Mouse (Mus musculus): ENCODE measurements around the gene Npffr2. TPM values are rescaled to one million over a fixed set of nuclear protein-coding genes. Genes with fewer than 3 reads are reported as not detected.

The Npffr2 gene
- polyA plus RNA-seq, 1 experiment from 2014 or later: not detected

DNA sequence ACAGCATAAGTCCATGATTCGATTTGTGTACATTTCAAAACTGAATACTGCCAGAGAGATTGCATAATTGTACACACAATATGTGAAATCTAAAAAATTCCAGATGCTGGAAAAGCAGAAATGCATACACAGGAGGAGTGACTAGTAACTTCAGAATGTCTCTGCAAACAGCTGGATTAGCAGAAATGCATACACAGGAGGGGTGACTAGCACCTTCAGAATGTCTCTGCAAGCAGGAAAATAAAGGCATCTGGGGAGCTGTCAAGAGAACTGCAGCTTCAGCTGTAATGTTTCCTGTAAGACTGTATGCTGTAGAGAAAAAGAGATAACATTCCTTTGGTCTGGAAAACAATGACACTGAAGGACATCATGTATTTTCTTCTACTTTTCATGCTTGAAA lies 51.4 kb downstream of the Npffr2 start:
- WGBS: 71% methylated on average over 1 of the region's 1 CpGs
- Histone ChIP-seq H3K9ac (no peak overlapping the region), H3K4me3 (no peak overlapping the region), H3K27ac (no peak overlapping the region), H3K4me1 (no peaks in the 10 kb centered on the region), H3K9me3 (no peaks in the 10 kb centered on the region), H3K4me2 (no peak overlapping the region), H3K36me3 (no peaks in the 10 kb centered on the region), H3K27me3 (no peaks in the 10 kb centered on the region)
- no peak for ATAC-seq (ENCODE audit: insufficient number of reproducible peaks, low FRiP score, low TSS enrichment, low read depth)

DNA sequence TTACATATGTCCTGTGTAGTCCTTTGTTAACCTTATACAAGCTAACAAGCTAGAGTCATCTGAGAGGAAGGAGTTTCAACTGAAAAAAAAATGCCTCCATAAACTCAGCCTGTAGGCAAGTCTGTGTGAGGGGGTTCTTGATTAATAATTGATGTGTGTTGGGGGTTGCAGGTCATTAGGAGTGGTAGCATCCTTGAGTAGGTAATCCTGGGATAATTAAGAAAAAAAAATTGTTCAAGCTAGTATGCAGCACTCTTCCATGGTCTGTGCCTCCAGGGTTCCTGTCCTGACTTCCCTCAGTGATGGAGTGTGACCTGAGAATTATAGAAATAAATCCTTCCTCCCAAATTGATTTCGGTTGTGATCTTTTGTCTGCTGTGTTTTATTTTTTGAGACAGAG lies 52.0 kb downstream of the Npffr2 start:
- whole genome bisulfite sequencing: 82% methylated on average over 1 of the region's 1 CpGs

DNA sequence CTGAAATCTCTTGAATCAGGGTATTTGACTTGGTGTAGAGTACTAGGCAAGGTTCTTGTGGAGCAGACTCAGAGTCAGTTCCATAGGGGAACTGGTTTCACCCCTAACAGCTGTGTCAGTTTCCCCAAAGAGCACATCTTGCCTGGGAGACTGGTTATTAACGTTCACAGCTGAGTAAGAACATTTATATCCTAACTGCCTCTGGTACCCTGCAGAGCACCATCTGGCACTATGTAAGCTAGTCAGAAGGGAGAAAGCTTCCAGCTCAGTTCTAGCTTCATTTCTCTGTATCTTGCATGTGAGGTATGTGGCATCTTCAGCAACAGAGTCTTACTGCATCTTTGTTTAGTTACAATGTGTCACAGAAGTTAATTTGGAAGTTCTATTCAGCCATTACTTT lies 53.9 kb downstream of the Npffr2 start:
- Histone ChIP-seq H3K27ac (no peak overlapping the region), H3K4me3 (no peak overlapping the region), H3K4me2 (no peak overlapping the region), H3K9me3 (no peaks in the 10 kb centered on the region), H3K9ac (no peak overlapping the region), H3K36me3 (no peaks in the 10 kb centered on the region), H3K27me3 (no peaks in the 10 kb centered on the region), H3K4me1 (no peaks in the 10 kb centered on the region)
- no peak for ATAC-seq (ENCODE audit: insufficient number of reproducible peaks, low FRiP score, low TSS enrichment, low read depth)
- WGBS: 39% methylated on average over 1 of the region's 1 CpGs

More for the DNA sequence above, 52.0 kb downstream of the Npffr2 start:
- Histone ChIP-seq H3K9me3 (no peaks in the 10 kb centered on the region), H3K4me3 (no peak overlapping the region), H3K4me1 (no peaks in the 10 kb centered on the region), H3K36me3 (no peaks in the 10 kb centered on the region), H3K9ac (no peak overlapping the region), H3K27ac (no peak overlapping the region), H3K4me2 (no peak overlapping the region), H3K27me3 (no peaks in the 10 kb centered on the region)
- ATAC-seq (ENCODE audit: insufficient number of reproducible peaks, low FRiP score, low TSS enrichment, low read depth): no peak

GRCm38 (mm10) chr5:89581742-89582366 lies 54.6 kb downstream of the Npffr2 start:
- no peak for ATAC-seq (ENCODE audit: insufficient number of reproducible peaks, low FRiP score, low TSS enrichment, low read depth)

DNA sequence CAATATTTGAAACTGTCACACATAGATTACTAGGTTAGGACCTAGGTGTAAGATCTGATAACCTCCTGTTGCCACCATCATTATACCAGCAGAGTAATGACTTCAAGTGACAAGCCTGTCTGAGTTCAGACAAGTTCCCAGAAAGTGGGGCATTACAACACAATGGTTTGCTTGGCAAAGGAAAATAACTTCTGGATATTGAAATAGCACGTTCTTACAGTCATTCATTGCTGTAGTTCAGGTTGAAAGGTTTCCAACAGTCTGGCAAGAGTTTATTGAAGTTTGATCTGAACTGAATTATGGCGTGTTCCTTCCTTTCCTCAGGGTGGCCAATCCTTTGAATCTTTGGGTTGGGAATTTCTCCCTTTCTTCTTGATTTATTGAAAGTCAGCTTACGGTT lies 57.8 kb downstream of the Npffr2 start:
- no peaks in the 10 kb centered on the region for H3K4me1 ChIP-seq
- H3K9ac ChIP-seq: no peak overlapping the region
- no peak overlapping the region for H3K27ac ChIP-seq
- H3K4me3 ChIP-seq: no peak overlapping the region
- H3K9me3 ChIP-seq: no peaks in the 10 kb centered on the region
- 54% methylated on average over 3 of the region's 3 CpGs for WGBS
- no peak overlapping the region for H3K4me2 ChIP-seq
- no peaks in the 10 kb centered on the region for H3K27me3 ChIP-seq
- no peak for ATAC-seq (ENCODE audit: insufficient number of reproducible peaks, low FRiP score, low TSS enrichment, low read depth)
- no peaks in the 10 kb centered on the region for H3K36me3 ChIP-seq

More at GRCm38 (mm10) chr5:89581742-89582366, 54.6 kb downstream of the Npffr2 start:
- H3K4me2 ChIP-seq: no peak overlapping the region
- no peak overlapping the region for H3K9ac ChIP-seq
- H3K27ac ChIP-seq: no peak overlapping the region
- 72% methylated on average over 5 of the region's 5 CpGs for WGBS
- no peaks in the 10 kb centered on the region for H3K27me3 ChIP-seq
- H3K4me3 ChIP-seq: no peak overlapping the region
- H3K36me3 ChIP-seq: no peaks in the 10 kb centered on the region
- H3K4me1 ChIP-seq: no peaks in the 10 kb centered on the region
- H3K9me3 ChIP-seq: no peaks in the 10 kb centered on the region

GRCm38 (mm10) chr5:89592301-89592700 lies 65.1 kb downstream of the Npffr2 start:
- Histone ChIP-seq H3K36me3 (no peaks in the 10 kb centered on the region), H3K9me3 (no peaks in the 10 kb centered on the region), H3K4me1 (no peaks in the 10 kb centered on the region), H3K4me2 (no peak overlapping the region), H3K9ac (no peak overlapping the region), H3K4me3 (no peak overlapping the region), H3K27ac (no peak overlapping the region), H3K27me3 (no peaks in the 10 kb centered on the region)
- 83% methylated on average over 4 of the region's 4 CpGs for WGBS
- no peak for ATAC-seq (ENCODE audit: insufficient number of reproducible peaks, low FRiP score, low TSS enrichment, low read depth)

DNA sequence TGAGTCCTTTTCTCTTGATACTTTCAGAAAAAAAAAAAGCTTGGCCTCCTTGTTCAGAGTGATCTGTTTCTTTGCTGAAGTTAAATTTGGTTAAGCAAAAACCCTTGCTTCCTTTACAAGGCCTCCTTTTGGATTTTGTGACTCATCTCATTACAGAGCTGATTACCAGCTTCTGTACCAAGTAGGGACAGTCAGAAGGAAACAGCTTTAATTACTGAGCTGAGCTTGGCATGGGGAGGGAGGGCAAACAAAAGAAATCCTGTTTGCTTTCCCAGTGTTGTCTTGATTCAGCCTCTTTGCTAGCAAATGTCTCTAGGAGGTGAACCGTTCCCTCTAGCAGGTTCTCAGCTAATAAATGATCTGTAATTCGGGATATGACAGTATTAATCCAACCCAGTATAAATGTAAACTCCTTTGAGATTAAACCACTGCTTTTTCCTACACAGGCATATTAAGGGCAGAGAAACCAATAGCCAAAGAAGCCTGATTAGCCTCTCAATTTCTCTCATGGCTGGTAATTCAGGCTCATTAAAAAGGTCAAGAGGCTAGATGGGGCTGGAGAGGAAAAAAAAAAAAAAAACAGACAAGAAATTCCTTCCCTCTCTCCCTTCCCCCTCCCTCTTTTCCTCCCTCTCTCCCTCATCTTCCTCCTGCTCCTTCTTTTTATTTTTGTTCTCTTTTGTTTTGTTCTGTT lies 84.2 kb downstream of the Npffr2 start:
- H3K4me2 ChIP-seq: no peak overlapping the region
- ATAC-seq (ENCODE audit: insufficient number of reproducible peaks, low FRiP score, low TSS enrichment, low read depth): no peak
- H3K27ac ChIP-seq: no peak overlapping the region
- no peak overlapping the region for H3K9ac ChIP-seq
- no peaks in the 10 kb centered on the region for H3K4me1 ChIP-seq
- 57% methylated on average over 2 of the region's 2 CpGs for WGBS
- H3K4me3 ChIP-seq: no peak overlapping the region
- H3K9me3 ChIP-seq: no peaks in the 10 kb centered on the region
- H3K27me3 ChIP-seq: no peaks in the 10 kb centered on the region
- H3K36me3 ChIP-seq: no peaks in the 10 kb centered on the region

GRCm38 (mm10) chr5:89612262-89612661 lies 85.0 kb downstream of the Npffr2 start:
- Histone ChIP-seq H3K27me3 (no peaks in the 10 kb centered on the region), H3K4me1 (no peaks in the 10 kb centered on the region), H3K9me3 (no peaks in the 10 kb centered on the region), H3K4me2 (no peak overlapping the region), H3K4me3 (no peak overlapping the region), H3K27ac (no peak overlapping the region), H3K36me3 (no peaks in the 10 kb centered on the region), H3K9ac (no peak overlapping the region)
- ATAC-seq (ENCODE audit: insufficient number of reproducible peaks, low FRiP score, low TSS enrichment, low read depth): no peak
- WGBS: 69% methylated on average over 6 of the region's 6 CpGs

GRCm38 (mm10) chr5:89631599-89631998 lies 104.4 kb downstream of the Npffr2 start:
- ATAC-seq (ENCODE audit: insufficient number of reproducible peaks, low FRiP score, low TSS enrichment, low read depth): no peak
- no peaks in the 10 kb centered on the region for H3K27me3 ChIP-seq
- 59% methylated on average over 1 of the region's 1 CpGs for WGBS
- no peak overlapping the region for H3K4me2 ChIP-seq
- H3K9ac ChIP-seq: no peak overlapping the region
- no peaks in the 10 kb centered on the region for H3K4me1 ChIP-seq
- H3K36me3 ChIP-seq: no peaks in the 10 kb centered on the region
- H3K4me3 ChIP-seq: no peak overlapping the region
- no peak overlapping the region for H3K27ac ChIP-seq
- H3K9me3 ChIP-seq: no peaks in the 10 kb centered on the region

Other genes starting within 250 kb of the Npffr2 start
- gene Gc, start 69.5 kb upstream of the Npffr2 start, polyA plus RNA-seq (2015; fragmentation: Nextera tagmentation; extraction: Ambion mirVana): 0.19 and 1.3 TPM in 2 replicates

All from limb, embryonic 15.5 days (tissue).